In the genomic region with DNA sequence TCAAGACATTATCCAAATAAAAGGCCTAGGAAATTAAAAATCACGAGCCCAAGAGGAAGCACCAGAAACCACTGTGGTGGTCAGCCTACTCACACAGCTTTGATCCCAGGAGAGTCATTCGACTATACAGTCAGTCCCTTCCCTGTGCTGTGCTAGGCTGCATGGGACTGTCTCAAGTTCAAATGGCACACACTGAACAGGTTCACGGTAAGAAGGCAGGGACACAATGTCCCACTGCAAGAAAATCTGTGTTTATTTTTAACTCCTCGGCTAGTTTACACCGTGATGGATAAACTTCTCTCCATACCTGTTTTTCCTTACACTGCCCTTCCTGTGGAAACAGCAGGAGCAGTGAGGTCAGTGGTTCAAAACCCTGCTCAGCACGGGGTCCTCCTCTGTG, we compare ENCODE assay signal across 21 mouse cellular contexts.
A peak's percentile ranks its signal among the peaks of the same experiment; 100 is the strongest.
DNase-seq lines count a peak whose midpoint lies in the region; ATAC-seq and TF ChIP-seq lines count a peak whose summit lies in the region.
"Had no signal": no experiment of that assay in that cellular context is flagged by ENCODE, and none has a peak within 500 bp of the region (broad histone marks: within the 10 kb centered on the region; RNA-seq: fewer than 3 reads in every experiment).

No protein-coding gene starts in this region.

- H3K27me3 ChIP-seq in heart, adult 2 months (ENCODE audit: control insufficient read depth, insufficient read depth, low read length): no peaks in the 10 kb centered on the region
- H3K27me3 ChIP-seq in heart, embryonic 11.5 days (ENCODE audit: control insufficient read depth, insufficient read depth, low read length): no peaks in the 10 kb centered on the region
- no peaks in the 10 kb centered on the region for H3K27me3 ChIP-seq in C2C12 (ENCODE audit: control insufficient read depth, insufficient read depth, insufficient read length)
- H3K27me3 ChIP-seq in liver, postnatal 0 days (ENCODE audit: insufficient read depth, low read length): no peaks in the 10 kb centered on the region
- no peaks in the 10 kb centered on the region for H3K27me3 ChIP-seq in kidney, adult 2 months (replicated peaks; ENCODE audit: control insufficient read depth, insufficient read depth, low read length)
- H3K27me3 ChIP-seq: forebrain, embryonic 13.5 days; hindbrain, embryonic 13.5 days; Patski; stomach, embryonic 15.5 days had no signal

- H3K27ac ChIP-seq in heart, adult 2 months: no peak overlapping the region; the same call in 1 of the 2 replicates
- H3K27ac ChIP-seq in heart, embryonic 11.5 days (ENCODE audit: low read depth, low read length): no peak overlapping the region
- H3K27ac ChIP-seq in brown adipose tissue, adult 24 weeks (replicated peaks; ENCODE audit: low read depth, low read length): peak overlapping the region; percentile 59
- no peak overlapping the region for H3K27ac ChIP-seq in liver, postnatal 0 days (ENCODE audit: low read depth)
- no peak overlapping the region for H3K27ac ChIP-seq in kidney, adult 2 months (ENCODE audit: insufficient read depth, low read depth, low read length)
- H3K27ac ChIP-seq: forebrain, embryonic 13.5 days; hindbrain, embryonic 13.5 days; left cerebral cortex, adult 2 months; stomach, embryonic 15.5 days had no signal

- no peak for ATAC-seq in heart, embryonic 11.5 days (replicated peaks; ENCODE audit: insufficient number of reproducible peaks, low FRiP score, low TSS enrichment)
- ATAC-seq in liver, postnatal 0 days: no peak
- ATAC-seq: activated CD4-positive, CD25-positive, alpha-beta regulatory T cell, adult 4 months; forebrain, embryonic 13.5 days; intestine, embryonic 16.5 days; Patski had no signal

- H3K79me2 ChIP-seq in heart, adult 2 months (replicated peaks; ENCODE audit: control insufficient read depth, insufficient read depth, low read length): peaks cover 10% of the 10 kb centered on the region; the same call in 1 of the 2 replicates
- peaks cover 99% of the 10 kb centered on the region for H3K79me2 ChIP-seq in C2C12 (ENCODE audit: control insufficient read depth, insufficient read depth)

- TF ChIP-seq CTCF in heart, adult 2 months (IDR thresholded peaks at IDR 0.05): no peak
- no peak for TF ChIP-seq CTCF in C2C12 (IDR thresholded peaks at IDR 0.05; ENCODE audit: control insufficient read depth, insufficient read depth, insufficient read length)
- no peak for TF ChIP-seq CTCF in liver, postnatal 0 days (IDR thresholded peaks at IDR 0.05; ENCODE audit: low read depth)
- no peak for TF ChIP-seq CTCF in kidney, adult 2 months (conservative IDR thresholded peaks at IDR 0.05; ENCODE audit: insufficient read depth, insufficient read length, low read depth, low read length)

- no peak for TF ChIP-seq POLR2A in heart, adult 2 months (IDR thresholded peaks at IDR 0.05; ENCODE audit: insufficient read depth, low read depth, low read length)
- TF ChIP-seq POLR2A in kidney, adult 2 months (IDR thresholded peaks at IDR 0.05; ENCODE audit: low read depth, low read length): no peak

- peak overlapping the region; percentile 69 for H3ac ChIP-seq in C2C12 (ENCODE audit: control insufficient read depth, insufficient read length, low read depth)

- peaks cover 77% of the 10 kb centered on the region for H3K79me3 ChIP-seq in C2C12 (ENCODE audit: low read depth)

- H3K4me3 ChIP-seq in heart, adult 2 months: no peak overlapping the region
- no peak overlapping the region for H3K4me3 ChIP-seq in heart, embryonic 11.5 days (ENCODE audit: low read depth, low read length)
- H3K4me3 ChIP-seq in C2C12 (ENCODE audit: insufficient read depth, poor library complexity, severe bottlenecking): peak overlapping the region; percentile 53
- no peak overlapping the region for H3K4me3 ChIP-seq in brown adipose tissue, adult 24 weeks (ENCODE audit: insufficient read depth, low read depth, low read length)
- no peak overlapping the region for H3K4me3 ChIP-seq in liver, postnatal 0 days (ENCODE audit: low read depth, low read length)
- H3K4me3 ChIP-seq in kidney, adult 2 months (ENCODE audit: insufficient read depth, low read depth, low read length): no peak overlapping the region
- H3K4me3 ChIP-seq: forebrain, embryonic 13.5 days; hindbrain, embryonic 13.5 days; left cerebral cortex, adult 2 months; stomach, embryonic 15.5 days had no signal

- H3K9me3 ChIP-seq in heart, embryonic 11.5 days (replicated peaks; ENCODE audit: control insufficient read depth, low read length): no peaks in the 10 kb centered on the region
- no peaks in the 10 kb centered on the region for H3K9me3 ChIP-seq in liver, postnatal 0 days (ENCODE audit: low read length)
- H3K9me3 ChIP-seq: forebrain, embryonic 13.5 days; hindbrain, embryonic 13.5 days; stomach, embryonic 15.5 days had no signal

- TF ChIP-seq EP300 in heart, adult 2 months (IDR thresholded peaks at IDR 0.05; ENCODE audit: insufficient read depth, low read depth, low read length): 0 out of 2 replicates have a peak, but pooled peaks have one; percentile 46
- TF ChIP-seq EP300 in liver, postnatal 0 days (IDR thresholded peaks at IDR 0.05; ENCODE audit: low read depth): no peak

- peaks cover 26% of the 10 kb centered on the region for H3K36me3 ChIP-seq in heart, adult 2 months (ENCODE audit: control insufficient read depth, insufficient read depth, low read length)
- H3K36me3 ChIP-seq in heart, embryonic 11.5 days (ENCODE audit: control insufficient read depth, insufficient read depth, low read length): no peaks in the 10 kb centered on the region
- peaks cover 53% of the 10 kb centered on the region for H3K36me3 ChIP-seq in C2C12 (ENCODE audit: control insufficient read depth, insufficient read depth)
- H3K36me3 ChIP-seq in liver, postnatal 0 days (replicated peaks; ENCODE audit: insufficient read depth, low read length): no peaks in the 10 kb centered on the region; the same call in 1 of the 2 replicates
- H3K36me3 ChIP-seq in kidney, adult 2 months (ENCODE audit: control insufficient read depth, insufficient read depth, low read length): no peaks in the 10 kb centered on the region; the same call in 1 of the 2 replicates
- H3K36me3 ChIP-seq: hindbrain, embryonic 13.5 days; stomach, embryonic 15.5 days had no signal

- WGBS in heart, adult 2 months: 43% methylated on average over 6 of the region's 6 CpGs
- 66% methylated on average over 6 of the region's 6 CpGs for WGBS in heart, embryonic 11.5 days (ENCODE audit: insufficient replicate concordance)
- WGBS in liver, postnatal 0 days (ENCODE audit: insufficient replicate concordance): 44% methylated on average over 6 of the region's 6 CpGs
- 53% methylated on average over 6 of the region's 6 CpGs for WGBS in kidney, adult 2 months

- DNase-seq in heart, adult 2 months: peak in 1 of 2 experiments; percentile 23
- DNase-seq in liver, postnatal 0 days: no peak
- no peak for DNase-seq in left cerebral cortex, adult 18-20 months (ENCODE audit: low spot score in 2 of 2)
- DNase-seq in kidney, adult 2 months: no peak
- no peak for DNase-seq in Muller cell, postnatal 12 days (ENCODE audit: inconsistent ontology term)
- DNase-seq: adrenal gland, postnatal 36 days; cerebellum, adult 9-11 months; lung, embryonic 14.5 days; midbrain, embryonic 14.5 days; retina, postnatal 1 day; right cerebral cortex, postnatal 4 days had no signal

- H3K4me1 ChIP-seq in heart, adult 2 months (ENCODE audit: control insufficient read depth, insufficient read depth, low read length): peaks cover 45% of the 10 kb centered on the region
- peaks cover 4% of the 10 kb centered on the region; the same call in 1 of the 2 replicates for H3K4me1 ChIP-seq in heart, embryonic 11.5 days (ENCODE audit: control insufficient read depth, insufficient read depth, low read length)
- H3K4me1 ChIP-seq in brown adipose tissue, adult 24 weeks (ENCODE audit: control insufficient read depth, insufficient read depth, insufficient read length, low read length): peaks cover 43% of the 10 kb centered on the region
- peaks cover 11% of the 10 kb centered on the region for H3K4me1 ChIP-seq in liver, postnatal 0 days (ENCODE audit: insufficient read depth)
- H3K4me1 ChIP-seq in kidney, adult 2 months (ENCODE audit: control insufficient read depth, insufficient read depth, low read length): peaks cover 30% of the 10 kb centered on the region
- H3K4me1 ChIP-seq: stomach, embryonic 15.5 days had no signal

- H3K9ac ChIP-seq in heart, adult 2 months (ENCODE audit: low read depth, low read length): no peak overlapping the region
- no peak overlapping the region for H3K9ac ChIP-seq in heart, embryonic 11.5 days (ENCODE audit: low read depth, low read length)
- H3K9ac ChIP-seq in liver, postnatal 0 days (replicated peaks): no peak overlapping the region
- H3K9ac ChIP-seq: forebrain, embryonic 13.5 days; hindbrain, embryonic 13.5 days; lung, embryonic 14.5 days; stomach, embryonic 15.5 days had no signal

- H3K4me2 ChIP-seq in heart, embryonic 11.5 days: no peak overlapping the region
- peak overlapping the region; percentile 71; the same call in 1 of the 2 replicates for H3K4me2 ChIP-seq in liver, postnatal 0 days (ENCODE audit: low read depth, low read length)
- H3K4me2 ChIP-seq: forebrain, embryonic 13.5 days; hindbrain, embryonic 13.5 days; lung, embryonic 14.5 days; stomach, embryonic 15.5 days had no signal

- intact Hi-C loops in heart, adult 2 months (cut with DNase I): no loop called here

TF ChIP-seq in C2C12, 6 proteins besides CTCF, POLR2A, EP300 and RAD21:
- TF ChIP-seq MYOD1 (IDR thresholded peaks at IDR 0.05; ENCODE audit: control insufficient read depth, insufficient read length, low read depth) (no peak), MAX (IDR thresholded peaks at IDR 0.05) (no peak), MYOG (IDR thresholded peaks at IDR 0.05; ENCODE audit: control insufficient read depth, extremely low read depth, insufficient read length) (no peak), FOSL1 (IDR thresholded peaks at IDR 0.05; ENCODE audit: insufficient read depth, low read length, poor library complexity, severe bottlenecking) (no peak), USF1 (IDR thresholded peaks at IDR 0.05; ENCODE audit: low read depth) (no peak), CEBPB (IDR thresholded peaks at IDR 0.05; ENCODE audit: low read depth) (no peak)
